7 mouse cellular contexts compared by ENCODE assay signal in the genomic region with DNA sequence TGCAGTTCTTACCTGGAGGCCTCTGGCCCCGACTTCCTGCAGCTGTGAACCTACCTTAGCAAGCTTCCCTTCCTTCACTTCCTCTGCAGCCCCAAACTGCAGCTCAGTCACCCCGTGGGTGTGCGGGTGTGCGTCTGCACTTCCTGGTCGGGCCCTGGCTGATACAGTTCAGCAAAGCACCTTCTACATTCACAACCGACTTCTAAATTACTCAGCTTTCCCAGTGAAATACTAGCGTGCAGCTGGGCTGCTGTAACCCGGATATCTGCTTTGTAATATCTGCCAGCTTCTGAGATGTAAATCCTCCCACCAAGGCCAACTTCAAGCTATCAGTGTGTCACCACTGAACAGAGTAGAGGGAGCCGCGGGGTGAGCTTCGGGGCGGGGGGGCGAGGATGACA. TPM values are rescaled to one million over a fixed set of nuclear protein-coding genes. Genes with fewer than 3 reads are reported as not detected.
DNase-seq lines count a peak whose midpoint lies in the region; ATAC-seq and TF ChIP-seq lines count a peak whose summit lies in the region.

No protein-coding gene starts in this region.

- H3K36me3 ChIP-seq in CH12.LX (replicated peaks in 1 of 2; ENCODE audit: control insufficient read depth in 1 of 2, insufficient read depth in 1 of 2, low read length in 1 of 2): peaks cover 53 to 68% of the 10 kb centered on the region in 2 experiments
- peaks cover 48% of the 10 kb centered on the region for H3K36me3 ChIP-seq in forebrain, embryonic 13.5 days (ENCODE audit: poor library complexity, severe bottlenecking)
- peaks cover 40% of the 10 kb centered on the region for H3K36me3 ChIP-seq in limb, embryonic 15.5 days

- no peak overlapping the region for H3K4me3 ChIP-seq in CH12.LX (replicated peaks in 1 of 3; ENCODE audit: low read depth in 2 of 3, low read length in 2 of 3, poor library complexity in 1 of 3)
- H3K4me3 ChIP-seq in forebrain, embryonic 13.5 days: no peak overlapping the region
- H3K4me3 ChIP-seq in limb, embryonic 15.5 days: no peak overlapping the region

- TF ChIP-seq POLR2A in CH12.LX (IDR thresholded peaks at IDR 0.05; ENCODE audit: low read depth, low read length): no peak

- no peak for TF ChIP-seq RAD21 in CH12.LX (IDR thresholded peaks at IDR 0.05; ENCODE audit: low read depth, low read length)

- H3K79me2 ChIP-seq in CH12.LX (replicated peaks; ENCODE audit: control insufficient read depth, extremely low read depth, insufficient read depth, poor library complexity, severe bottlenecking): no peaks in the 10 kb centered on the region

- DNase-seq in B cell, adult 2 months: peak; percentile 78
- DNase-seq in CH12.LX (ENCODE audit: extremely low read depth): no peak
- peak; percentile 85 for DNase-seq in spleen, postnatal 36 days (ENCODE audit: low spot score in 2 of 2)
- no peak for DNase-seq in c-Kit-positive CD71-positive TER-119-positive erythroid progenitor cells, embryonic 14.5 days (ENCODE audit: low spot score)
- DNase-seq in testis, postnatal 14 days (ENCODE audit: low spot score): no peak

- H3K9ac ChIP-seq in CH12.LX (ENCODE audit: insufficient read depth, low read depth): no peak overlapping the region
- peak overlapping the region; percentile 43; the same call in 1 of the 2 replicates for H3K9ac ChIP-seq in forebrain, embryonic 13.5 days
- H3K9ac ChIP-seq in limb, embryonic 15.5 days: no peak overlapping the region

- peaks cover 0 to 13% of the 10 kb centered on the region in 2 experiments; a peak in 3 of 4 replicates for H3K4me1 ChIP-seq in CH12.LX (ENCODE audit: control insufficient read depth in 1 of 2, insufficient read depth in 2 of 2)
- peaks cover 13% of the 10 kb centered on the region for H3K4me1 ChIP-seq in forebrain, embryonic 13.5 days
- H3K4me1 ChIP-seq in limb, embryonic 15.5 days: peaks cover 13% of the 10 kb centered on the region

- no peaks in the 10 kb centered on the region for H3K27me3 ChIP-seq in CH12.LX (replicated peaks)
- H3K27me3 ChIP-seq in forebrain, embryonic 13.5 days: no peaks in the 10 kb centered on the region
- no peaks in the 10 kb centered on the region for H3K27me3 ChIP-seq in limb, embryonic 15.5 days

- H3K4me2 ChIP-seq in CH12.LX (ENCODE audit: insufficient read depth, low read depth, poor library complexity, severe bottlenecking): no peak overlapping the region
- no peak overlapping the region for H3K4me2 ChIP-seq in forebrain, embryonic 13.5 days
- H3K4me2 ChIP-seq in limb, embryonic 15.5 days: no peak overlapping the region

- TF ChIP-seq EP300 in CH12.LX (IDR thresholded peaks at IDR 0.05; ENCODE audit: low read length): no peak

- no peak for ATAC-seq in forebrain, embryonic 13.5 days
- ATAC-seq in limb, embryonic 15.5 days (ENCODE audit: insufficient number of reproducible peaks, low FRiP score, low TSS enrichment, low read depth): no peak

- H3K9me3 ChIP-seq in CH12.LX (replicated peaks; ENCODE audit: low read length): no peaks in the 10 kb centered on the region
- no peaks in the 10 kb centered on the region for H3K9me3 ChIP-seq in forebrain, embryonic 13.5 days (replicated peaks)
- H3K9me3 ChIP-seq in limb, embryonic 15.5 days: no peaks in the 10 kb centered on the region

- H3K27ac ChIP-seq in CH12.LX (ENCODE audit: insufficient read depth, low read depth): 0 out of 2 replicates have a peak overlapping the region, but pooled peaks have one; percentile 15
- H3K27ac ChIP-seq in forebrain, embryonic 13.5 days: peak overlapping the region; percentile 87
- peak overlapping the region; percentile 87 for H3K27ac ChIP-seq in limb, embryonic 15.5 days

- dilution Hi-C loops in CH12.LX (cut with MboI; ENCODE audit: extremely low pct_ligation_motif_present, extremely low pct_unique_long_range_greater_than_20kb, low sequenced_read_pairs): no loop called here

- in situ Hi-C loops in CH12.LX (cut with MboI; ENCODE audit: low pct_ligation_motif_present, low pct_unique_long_range_greater_than_20kb, low sequenced_read_pairs): loop anchor here (10.0 to 25.0 kb wide), 2 partner anchors 265 to 422 kb away; no protein-coding TSS in a partner anchor

- 86% methylated on average over 13 of the region's 13 CpGs for WGBS in forebrain, embryonic 13.5 days
- WGBS in limb, embryonic 15.5 days: 74% methylated on average over 13 of the region's 13 CpGs

- TF ChIP-seq CTCF in CH12.LX (conservative IDR thresholded peaks at IDR 0.05 in 1 of 2, IDR thresholded peaks at IDR 0.05 in 1 of 2; ENCODE audit: low read depth in 2 of 2, low read length in 2 of 2): no peak

TF ChIP-seq in CH12.LX, 34 proteins besides CTCF, POLR2A, EP300 and RAD21:
- TF ChIP-seq NELFE (IDR thresholded peaks at IDR 0.05; ENCODE audit: low read depth, low read length): no peak
- 0 out of 2 replicates have a peak, but pooled peaks have one; percentile 10 for TF ChIP-seq ELF1 (IDR thresholded peaks at IDR 0.05; ENCODE audit: low read depth, low read length)

RNA-seq across cellular contexts. Expression of a gene that starts 11.2 kb away (rescaled TPM):
- 42.4 and 48.9 TPM in 2 replicates for total RNA-seq in CH12.LX (2012; rRNA removed)
- total RNA-seq in CH12.LX (2014; rRNA removed): 55.7 and 64.2 TPM in 2 replicates
- polyA plus RNA-seq in CH12.LX (2012; ENCODE audit: insufficient read length, low read depth): 44.6 and 48.1 TPM in 2 replicates
- polyA plus RNA-seq in forebrain, embryonic 13.5 days (2015; fragmentation: Nextera tagmentation; extraction: Ambion mirVana): 46.0 and 48.0 TPM in 2 replicates
- 26.3 and 27.4 TPM in 2 replicates for polyA plus RNA-seq in limb, embryonic 15.5 days (2015; fragmentation: Nextera tagmentation; extraction: Ambion mirVana)

RNA-seq across cellular contexts. Expression of a gene that starts 15.0 kb away (rescaled TPM):
- 0.47 and 0.67 TPM in 2 replicates for total RNA-seq in CH12.LX (2012; rRNA removed)
- total RNA-seq in CH12.LX (2014; rRNA removed): 0.66 TPM in 1 of 2 replicates, not detected in the other
- 0.47 and 1.1 TPM in 2 replicates for polyA plus RNA-seq in CH12.LX (2012; ENCODE audit: insufficient read length, low read depth)
- polyA plus RNA-seq in forebrain, embryonic 13.5 days (2015; fragmentation: Nextera tagmentation; extraction: Ambion mirVana): 6.6 and 7.6 TPM in 2 replicates
- polyA plus RNA-seq in limb, embryonic 15.5 days (2015; fragmentation: Nextera tagmentation; extraction: Ambion mirVana): 5.6 and 6.6 TPM in 2 replicates

RNA-seq across cellular contexts. Expression of a gene that starts 29.1 kb away (rescaled TPM):
- total RNA-seq in CH12.LX (2012; rRNA removed) (2.3 and 3.7 TPM in 2 replicates), CH12.LX (2014; rRNA removed) (0.82 and 1.3 TPM in 2 replicates)
- polyA plus RNA-seq in CH12.LX (2012; ENCODE audit: insufficient read length, low read depth): 1.7 TPM in 2 replicates
- polyA plus RNA-seq in forebrain, embryonic 13.5 days (2015; fragmentation: Nextera tagmentation; extraction: Ambion mirVana): 5.1 and 5.2 TPM in 2 replicates
- 2.3 and 2.6 TPM in 2 replicates for polyA plus RNA-seq in limb, embryonic 15.5 days (2015; fragmentation: Nextera tagmentation; extraction: Ambion mirVana)

RNA-seq across cellular contexts. Expression of a gene that starts 57.7 kb away (rescaled TPM):
- total RNA-seq in CH12.LX (2012; rRNA removed) (93.5 and 105 TPM in 2 replicates), CH12.LX (2014; rRNA removed) (141 and 143 TPM in 2 replicates)
- polyA plus RNA-seq in CH12.LX (2012; ENCODE audit: insufficient read length, low read depth): 126 and 142 TPM in 2 replicates
- polyA plus RNA-seq in forebrain, embryonic 13.5 days (2015; fragmentation: Nextera tagmentation; extraction: Ambion mirVana): 165 and 169 TPM in 2 replicates
- 219 and 230 TPM in 2 replicates for polyA plus RNA-seq in limb, embryonic 15.5 days (2015; fragmentation: Nextera tagmentation; extraction: Ambion mirVana)

Comparison
In these comparisons a context has a peak if more than half of its experiments do, and no peak if none do; other contexts are left out.
1. DNase-seq: peak in B cell, adult 2 months (2 of 2) and spleen, postnatal 36 days (2 of 2); none in CH12.LX (single experiment), c-Kit-positive CD71-positive TER-119-positive erythroid progenitor cells, embryonic 14.5 days (single experiment) and testis, postnatal 14 days (single experiment).
2. H3K27ac ChIP-seq: peak in every context shown above with its lines; median percentile 87 in forebrain, embryonic 13.5 days; 87 in limb, embryonic 15.5 days; 15 in CH12.LX.